Mouse (Mus musculus) embryonic fibroblast, embryonic 13.5 days (primary cell): ENCODE measurements around the gene Svs6.

Experiments
- CTCF ChIP-seq: IDR thresholded peaks from 2 replicates; pipeline ENCODE4 v1.5.1; 2011; ENCODE audit warnings: mild to moderate bottlenecking, control low read depth, low read length, moderate library complexity, borderline replicate concordance; ENCODE audit not compliant: insufficient read depth
- POLR2A ChIP-seq: IDR thresholded peaks from 2 replicates; pipeline ENCODE4 v1.6.1; 2011; ENCODE audit warnings: low read depth, mild to moderate bottlenecking, control low read depth, low read length, moderate library complexity

- TF ChIP-seq POLR2A = no peak
- no peak for TF ChIP-seq CTCF
Observed at GRCm38 (mm10) chr2:164353356-164353755, 36.8 kb downstream of the Svs6 start.
